Mouse (Mus musculus) CH12.LX (cell line): ENCODE results near the gene Spata7. TPM values are rescaled to one million over a fixed set of nuclear protein-coding genes. Genes with fewer than 3 reads are reported as not detected.

ENCODE experiments used
- DNase-seq: peaks from one replicate; pipeline ENCODE4 v3.0.0-alpha.2; 2013; ENCODE audit errors: extremely low read depth
- H3K27ac ChIP-seq: 2 replicates; pipeline ENCODE4 v1.5.1; 2012; ENCODE audit warnings: low read depth, mild to moderate bottlenecking, control low read depth, moderate library complexity; ENCODE audit not compliant: insufficient read depth
- H3K27me3 ChIP-seq: replicated peaks from 2 replicates; pipeline ENCODE3; 2012; ENCODE audit warnings: inconsistent platforms
- H3K36me3 ChIP-seq, 2 experiments: replicated peaks in 1 of 2; 2 replicates each; pipeline versions ENCODE3 to v1.6.1; 2012; ENCODE audit warnings: inconsistent platforms in 1 of 2, low read length in 1 of 2, mild to moderate bottlenecking in 1 of 2, mixed read lengths in 1 of 2, moderate library complexity in 1 of 2; ENCODE audit not compliant: control insufficient read depth in 1 of 2, insufficient read depth in 1 of 2
- H3K4me1 ChIP-seq, 2 experiments: 2 replicates each; pipeline ENCODE4 v1.6.1; 2012; ENCODE audit warnings: inconsistent platforms in 1 of 2, moderate library complexity in 1 of 2; ENCODE audit not compliant: insufficient read depth in 2 of 2, control insufficient read depth in 1 of 2
- H3K4me2 ChIP-seq: 2 replicates; pipeline ENCODE4 v1.6.1; 2012; ENCODE audit warnings: low read depth, mild to moderate bottlenecking, control low read depth; ENCODE audit not compliant: poor library complexity, insufficient read depth, severe bottlenecking
- H3K4me3 ChIP-seq, 3 experiments: fragments of 150-350 bp in 1 of 3; sonication (generic) in 1 of 3; replicated peaks in 1 of 3; 2 replicates each; pipeline versions ENCODE3 to v1.5.1; 2011 to 2012; ENCODE audit warnings: low read depth in 2 of 3, low read length in 2 of 3, mild to moderate bottlenecking in 2 of 3, moderate library complexity in 2 of 3, control low read depth in 1 of 3, improper control_type of control experiment in 1 of 3, inconsistent platforms in 1 of 3, mixed read lengths in 1 of 3; ENCODE audit not compliant: poor library complexity in 1 of 3
- H3K79me2 ChIP-seq: replicated peaks from 2 replicates; pipeline ENCODE4 v1.6.1; 2012; ENCODE audit warnings: mild to moderate bottlenecking, moderate library complexity; ENCODE audit not compliant: control insufficient read depth, poor library complexity, insufficient read depth, severe bottlenecking; ENCODE audit errors: extremely low read depth
- H3K9ac ChIP-seq: 2 replicates; pipeline ENCODE4 v1.6.1; 2012; ENCODE audit warnings: low read depth, mild to moderate bottlenecking, control low read depth, moderate library complexity; ENCODE audit not compliant: insufficient read depth
- H3K9me3 ChIP-seq: replicated peaks from 2 replicates; pipeline ENCODE3; 2012; ENCODE audit warnings: low read length, inconsistent platforms, mixed read lengths
- BHLHE40 ChIP-seq: IDR thresholded peaks from 2 replicates; pipeline ENCODE4 v1.6.1; 2011; ENCODE audit warnings: mild to moderate bottlenecking, low read depth, low read length, improper control_type of control experiment
- CHD2 ChIP-seq: IDR thresholded peaks from 2 replicates; pipeline ENCODE4 v1.6.1; 2011; ENCODE audit warnings: low read length, improper control_type of control experiment
- CTCF ChIP-seq, 2 experiments: IDR thresholded peaks in 1 of 2; conservative IDR thresholded peaks in 1 of 2; 2 replicates each; pipeline ENCODE4 v1.5.1; 2011 to 2012; ENCODE audit warnings: low read depth in 2 of 2, low read length in 2 of 2, improper control_type of control experiment in 1 of 2, inconsistent platforms in 1 of 2, mild to moderate bottlenecking in 1 of 2, moderate library complexity in 1 of 2
- E2F4 ChIP-seq: IDR thresholded peaks from 2 replicates; pipeline ENCODE4 v1.6.1; 2011; ENCODE audit warnings: low read depth, low read length, improper control_type of control experiment; ENCODE audit not compliant: insufficient replicate concordance
- ELF1 ChIP-seq: IDR thresholded peaks from 2 replicates; pipeline ENCODE4 v1.6.1; 2014; ENCODE audit warnings: low read depth, mild to moderate bottlenecking, inconsistent platforms, low read length, improper control_type of control experiment
- EP300 ChIP-seq: IDR thresholded peaks from 2 replicates; pipeline ENCODE4 v1.6.1; 2011; ENCODE audit warnings: low read length, improper control_type of control experiment
- ETS1 ChIP-seq: conservative IDR thresholded peaks from 2 replicates; pipeline ENCODE4 v1.6.1; 2012; ENCODE audit warnings: low read depth, mild to moderate bottlenecking, inconsistent platforms, low read length, improper control_type of control experiment, moderate library complexity
- GABPA ChIP-seq: IDR thresholded peaks from 2 replicates; pipeline ENCODE4 v1.6.1; 2012; ENCODE audit warnings: low read depth, low read length, improper control_type of control experiment, inconsistent platforms; ENCODE audit not compliant: insufficient replicate concordance
- IRF4 ChIP-seq: IDR thresholded peaks from 2 replicates; pipeline ENCODE4 v1.6.1; 2014; ENCODE audit warnings: low read depth, mild to moderate bottlenecking, inconsistent platforms, low read length, improper control_type of control experiment
- JUN ChIP-seq: IDR thresholded peaks from 2 replicates; pipeline ENCODE4 v1.6.1; 2011; ENCODE audit warnings: low read depth, mild to moderate bottlenecking, low read length, improper control_type of control experiment, moderate library complexity; ENCODE audit not compliant: insufficient read depth
- JUND ChIP-seq: conservative IDR thresholded peaks from 2 replicates; pipeline ENCODE4 v1.6.1; 2011; ENCODE audit warnings: low read depth, low read length, improper control_type of control experiment
- KAT2A ChIP-seq: IDR thresholded peaks from 2 replicates; pipeline ENCODE4 v1.6.1; 2012; ENCODE audit warnings: low read length, improper control_type of control experiment, inconsistent platforms; ENCODE audit not compliant: insufficient replicate concordance
- MAZ ChIP-seq: IDR thresholded peaks from 2 replicates; pipeline ENCODE4 v1.6.1; 2012; ENCODE audit warnings: low read depth, mild to moderate bottlenecking, inconsistent platforms, low read length, improper control_type of control experiment, moderate library complexity
- MXI1 ChIP-seq: IDR thresholded peaks from 2 replicates; pipeline ENCODE4 v1.6.1; 2011; ENCODE audit warnings: mild to moderate bottlenecking, low read depth, low read length, improper control_type of control experiment
- NELFE ChIP-seq: IDR thresholded peaks from 2 replicates; pipeline ENCODE4 v1.6.1; 2011; ENCODE audit warnings: low read depth, low read length, improper control_type of control experiment
- POLR2A ChIP-seq: IDR thresholded peaks from 2 replicates; pipeline ENCODE4 v1.6.1; 2011; ENCODE audit warnings: low read depth, mild to moderate bottlenecking, improper control_type of control experiment, low read length
- POLR2AphosphoS2 ChIP-seq: IDR thresholded peaks from 2 replicates; pipeline ENCODE4 v1.6.1; 2011; ENCODE audit warnings: low read depth, low read length, improper control_type of control experiment
- RAD21 ChIP-seq: IDR thresholded peaks from 2 replicates; pipeline ENCODE4 v1.6.1; 2011; ENCODE audit warnings: low read depth, mild to moderate bottlenecking, low read length, improper control_type of control experiment, moderate library complexity
- RCOR1 ChIP-seq: conservative IDR thresholded peaks from 2 replicates; pipeline ENCODE4 v1.6.1; 2012; ENCODE audit warnings: low read depth, mild to moderate bottlenecking, inconsistent platforms, low read length, improper control_type of control experiment
- SIN3A ChIP-seq: IDR thresholded peaks from 2 replicates; pipeline ENCODE4 v1.6.1; 2012; ENCODE audit warnings: low read length, improper control_type of control experiment, inconsistent platforms
- SMC3 ChIP-seq: IDR thresholded peaks from 2 replicates; pipeline ENCODE4 v1.6.1; 2011; ENCODE audit warnings: low read depth, low read length, improper control_type of control experiment
- TBP ChIP-seq: conservative IDR thresholded peaks from 2 replicates; pipeline ENCODE4 v1.6.1; 2011; ENCODE audit warnings: low read depth, low read length, improper control_type of control experiment
- USF1 ChIP-seq: IDR thresholded peaks from 2 replicates; pipeline ENCODE4 v1.6.1; 2014; ENCODE audit warnings: low read depth, mild to moderate bottlenecking, inconsistent platforms, low read length, improper control_type of control experiment
- USF2 ChIP-seq: conservative IDR thresholded peaks from 2 replicates; pipeline ENCODE4 v1.6.1; 2011; ENCODE audit warnings: low read depth, low read length, improper control_type of control experiment
- ZMIZ1 ChIP-seq: IDR thresholded peaks from 2 replicates; pipeline ENCODE4 v1.6.1; 2012; ENCODE audit warnings: low read depth, mild to moderate bottlenecking, inconsistent platforms, low read length, improper control_type of control experiment
- ZNF384 ChIP-seq: IDR thresholded peaks from 2 replicates; pipeline ENCODE4 v1.6.1; 2012; ENCODE audit warnings: low read depth, low read length, improper control_type of control experiment, inconsistent platforms
- dilution Hi-C: fragments of 300-500 bp; cut with MboI; formaldehyde crosslinking; loops from 2 replicates; pipeline ENCODE4 v1.14.3; 2020; ENCODE audit warnings: low sequenced_read_pairs; ENCODE audit not compliant: extremely low pct_unique_long_range_greater_than_20kb, extremely low pct_ligation_motif_present
- in situ Hi-C: fragments of 300-500 bp; cut with MboI; formaldehyde crosslinking; loops from 3 replicates; pipeline ENCODE4 v1.14.3; 2019; ENCODE audit warnings: low sequenced_read_pairs, low pct_ligation_motif_present, low pct_unique_long_range_greater_than_20kb, mixed read lengths
- polyA plus RNA-seq: library from polyadenylated mRNA; unstranded; fragments of >175 nt; gene quantifications from 2 replicates; pipeline ENCODE4 v1.2.1, GENCODE M21; 2012; ENCODE audit warnings: low read depth; ENCODE audit not compliant: insufficient read length
- total RNA-seq, 2 experiments: library from RNA; depleted of rRNA; stranded (reverse); fragments of 300-350 nt in 1 of 2; fragments of >200 nt in 1 of 2; gene quantifications; 2 replicates each; pipeline ENCODE4 v1.2.3; 2012 to 2014

Spata7 gene
- total and polyA plus RNA-seq, 3 experiments = 6.2 to 9.4 (median 8.2) TPM

DNA sequence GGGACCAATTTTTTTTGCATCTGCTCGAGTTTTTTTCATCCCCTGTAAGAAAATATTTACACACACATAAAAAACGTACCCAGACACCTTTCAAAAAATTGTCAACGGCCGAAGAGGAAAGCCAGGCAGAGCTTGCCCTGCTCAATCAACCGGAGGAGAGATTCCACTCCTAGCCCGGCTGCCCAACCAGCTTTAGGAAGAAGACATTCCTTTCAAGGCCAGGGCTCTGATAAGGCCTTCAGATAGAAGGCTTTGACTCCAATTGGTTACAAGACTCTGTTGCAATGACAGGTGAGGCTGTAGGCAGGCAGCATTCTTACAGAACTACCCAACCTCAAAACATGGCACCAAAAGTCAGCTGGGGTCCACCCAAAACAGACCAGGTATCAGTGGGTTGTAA lies 55.6 kb downstream of the Spata7 start:
- in situ Hi-C loops = no loop called here
- DNase-seq = no peak
- no peaks in the 10 kb centered on the region for H3K27me3 ChIP-seq

DNA sequence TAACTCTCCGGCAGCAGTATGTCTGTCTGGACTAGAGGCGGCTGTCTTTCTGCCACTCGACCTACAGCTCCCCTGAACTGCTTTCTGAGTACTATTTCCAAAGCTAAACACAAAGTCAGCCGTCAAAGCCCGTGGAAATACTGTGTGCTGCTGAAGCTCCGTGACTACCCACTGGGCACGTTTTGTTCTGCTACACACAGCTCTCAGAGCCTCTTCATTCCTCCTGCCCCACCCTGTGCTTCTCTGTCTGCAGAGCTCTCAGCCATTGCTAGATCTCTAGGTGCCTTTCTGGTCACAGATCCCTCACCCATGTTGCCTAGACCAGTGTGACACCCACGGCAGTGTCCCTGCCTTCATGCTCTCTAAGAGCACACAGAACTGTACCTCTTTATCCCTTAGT lies 62.3 kb downstream of the Spata7 start:
- Histone ChIP-seq H3K4me1 (peaks cover 3 to 13% of the 10 kb centered on the region in 2 experiments; a peak in 3 of 4 replicates), H3K9ac (no peak overlapping the region), H3K79me2 (no peaks in the 10 kb centered on the region), H3K36me3 (peaks cover 15 to 83% of the 10 kb centered on the region in 2 experiments), H3K9me3 (no peaks in the 10 kb centered on the region), H3K4me2 (no peak overlapping the region)
- in situ Hi-C loops = no loop called here
- no peak for TF ChIP-seq CHD2
- no peak for TF ChIP-seq ELF1
- TF ChIP-seq E2F4 = no peak
- TF ChIP-seq SIN3A = no peak
- no peak for TF ChIP-seq EP300
- TF ChIP-seq MAZ = no peak
- no peak for TF ChIP-seq GABPA
- no peak for TF ChIP-seq MXI1
- TF ChIP-seq JUN = no peak
- TF ChIP-seq POLR2AphosphoS2 = no peak
- no peak for TF ChIP-seq RAD21
- TF ChIP-seq BHLHE40 = no peak
- no peak for TF ChIP-seq USF1
- TF ChIP-seq ZMIZ1 = no peak
- TF ChIP-seq, all 38 proteins: peak for 0
- no peak overlapping the region for H3K27ac ChIP-seq
- DNase-seq = no peak
- H3K27me3 ChIP-seq = no peaks in the 10 kb centered on the region
- H3K4me3 ChIP-seq = no peak overlapping the region
- dilution Hi-C loops = no loop called here

More for the DNA sequence above, 55.6 kb downstream of the Spata7 start:
- dilution Hi-C loops = no loop called here
- TF ChIP-seq RCOR1 = no peak
- no peak for TF ChIP-seq USF1
- no peak for TF ChIP-seq TBP
- TF ChIP-seq JUN = no peak
- no peak for TF ChIP-seq EP300
- no peak for TF ChIP-seq JUND
- no peak for TF ChIP-seq ZNF384
- no peak for TF ChIP-seq CTCF (conservative IDR thresholded peaks at IDR 0.05 in 1 of 2, IDR thresholded peaks at IDR 0.05 in 1 of 2; ENCODE audit: low read depth in 2 of 2, low read length in 2 of 2)
- TF ChIP-seq E2F4 = no peak
- no peak for TF ChIP-seq RAD21
- TF ChIP-seq IRF4 = no peak
- TF ChIP-seq POLR2A = no peak
- no peak for TF ChIP-seq SMC3
- TF ChIP-seq GABPA = no peak
- TF ChIP-seq KAT2A = no peak
- TF ChIP-seq USF2 = no peak
- no peak for TF ChIP-seq ETS1
- TF ChIP-seq NELFE = no peak
- no peak for TF ChIP-seq BHLHE40
- TF ChIP-seq, all 38 proteins: peak for 0
- no peak overlapping the region for H3K4me3 ChIP-seq
- no peak overlapping the region for H3K4me2 ChIP-seq
- H3K4me1 ChIP-seq = peaks cover 3 to 13% of the 10 kb centered on the region in 2 experiments; a peak in 3 of 4 replicates
- H3K9ac ChIP-seq = no peak overlapping the region
- H3K27ac ChIP-seq = no peak overlapping the region
- H3K9me3 ChIP-seq = no peaks in the 10 kb centered on the region
- H3K79me2 ChIP-seq = no peaks in the 10 kb centered on the region
- H3K36me3 ChIP-seq = peaks cover 22 to 84% of the 10 kb centered on the region in 2 experiments
